Mouse (Mus musculus) fibroblast of lung, adult 2 months (primary cell): ENCODE measurements around the gene Btg2.

Experiments used
- DNase-seq: peaks from one replicate; pipeline ENCODE4 v3.0.0-alpha.2; 2011; ENCODE audit warnings: low read depth

Gene Btg2

DNA sequence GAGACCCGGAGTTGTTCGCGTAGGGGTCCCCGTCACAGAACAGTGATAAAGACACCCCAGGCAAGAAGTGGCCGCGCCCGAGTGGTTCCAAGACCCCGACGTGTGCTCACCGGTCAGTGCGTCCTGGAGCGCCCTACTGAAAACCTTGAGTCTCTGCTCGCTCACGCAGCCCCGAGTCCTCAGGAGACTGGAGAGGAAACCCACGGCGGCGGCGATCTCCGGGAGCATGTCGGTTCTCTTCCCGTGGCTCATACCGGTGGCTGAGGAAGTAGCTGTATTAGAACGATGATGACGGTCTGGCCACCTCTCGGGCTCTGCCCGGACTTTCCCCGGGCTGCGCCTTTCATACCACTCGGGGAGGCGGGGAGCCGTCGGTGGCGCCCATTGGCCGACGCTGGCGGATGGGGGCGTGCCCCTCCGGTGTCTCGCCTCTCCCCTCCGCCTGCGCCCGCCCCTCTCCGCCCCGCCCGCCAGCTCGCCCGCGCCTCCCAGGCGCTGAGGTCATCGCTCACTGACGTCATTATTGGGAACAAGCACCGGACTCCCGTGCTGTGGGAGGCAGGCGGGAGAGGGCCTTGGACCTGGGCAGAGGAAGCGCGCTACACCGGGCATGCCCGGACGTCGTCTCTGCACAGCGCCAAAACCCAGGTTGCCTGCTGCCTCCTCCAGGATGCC is at the start of gene Btg2:
Btg2 (minus strand) TSS at position 319 of the 675 bp plus-strand sequence.
- peak; percentile 91 for DNase-seq

DNA sequence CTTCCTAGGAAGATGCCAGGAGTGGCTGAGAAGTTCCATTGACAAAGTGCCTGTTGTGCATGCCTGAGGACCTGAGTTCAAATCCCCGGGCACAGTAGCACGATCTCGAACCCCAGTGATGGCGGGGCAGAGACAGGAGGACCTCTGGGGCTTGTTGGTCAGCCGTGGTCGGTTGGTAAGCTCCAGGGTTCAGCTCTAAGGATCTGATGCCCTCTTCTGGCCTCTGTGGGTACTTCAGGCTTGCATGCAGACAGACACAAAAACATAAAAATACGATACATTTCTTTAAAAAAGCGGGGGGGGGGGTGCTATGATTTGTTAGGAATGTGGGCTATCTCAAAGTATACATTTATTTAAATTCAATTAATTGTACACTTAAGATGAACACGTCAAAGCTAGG is 43.3 kb upstream of the Btg2 start:
- no peak for DNase-seq

DNA sequence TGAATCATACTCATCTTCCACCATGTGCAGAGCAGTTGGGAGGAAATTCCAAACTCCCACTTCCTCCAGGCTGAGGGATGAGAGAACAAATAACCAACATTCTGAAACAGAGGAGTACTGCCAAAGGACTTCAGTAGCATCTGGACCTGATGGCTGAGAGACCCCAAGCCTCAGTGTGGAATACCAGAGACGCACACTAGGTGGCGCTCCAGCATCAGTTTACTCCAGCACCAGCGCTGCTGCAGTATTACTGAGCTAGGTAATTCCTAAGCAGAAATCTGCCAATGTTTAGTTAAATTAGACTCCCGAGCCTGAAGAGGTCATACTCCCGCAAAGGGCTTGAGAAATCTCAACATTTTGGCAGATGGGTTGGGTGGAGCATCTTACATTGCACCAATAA is 41.3 kb upstream of the Btg2 start:
- peak; percentile 60 for DNase-seq

DNA sequence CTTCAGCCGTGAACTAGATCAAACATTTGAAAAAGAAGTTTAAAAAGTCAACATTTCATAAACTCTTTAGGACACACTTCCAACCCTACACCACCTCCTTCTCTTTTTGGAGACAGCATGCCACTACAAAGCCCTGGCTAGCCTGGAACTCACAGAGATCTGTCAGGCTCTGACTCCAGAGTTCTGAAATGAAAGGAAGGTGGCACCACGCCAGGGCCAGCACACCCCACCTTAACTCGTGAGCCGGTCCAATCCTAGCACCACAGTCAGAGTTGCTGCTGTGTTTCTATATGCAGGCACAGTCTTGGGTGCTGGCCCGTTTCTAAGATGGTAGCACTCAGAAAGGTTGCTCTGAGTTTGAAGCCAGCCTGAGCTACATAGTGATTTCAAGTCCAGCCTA is 38.2 kb upstream of the Btg2 start:
- DNase-seq = no peak

DNA sequence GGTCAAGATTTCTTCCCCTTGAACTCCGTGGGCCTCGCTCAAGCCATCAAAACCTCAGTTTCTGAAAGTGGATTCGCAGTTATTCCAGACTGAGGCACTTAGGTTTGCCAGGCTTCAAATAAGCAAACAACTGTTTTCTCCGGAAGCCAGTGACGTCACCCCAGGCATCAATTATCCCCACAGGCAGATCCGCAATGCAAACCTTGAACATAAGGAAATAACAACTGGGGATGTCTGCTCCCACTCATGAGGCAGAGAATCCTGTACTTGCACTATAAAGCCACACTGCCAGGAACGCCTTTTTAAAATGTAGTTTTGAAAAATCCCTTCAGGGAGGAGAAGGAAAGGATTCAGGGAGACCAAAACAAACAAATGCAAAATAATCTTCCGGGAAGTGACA is 36.5 kb upstream of the Btg2 start:
- DNase-seq = no peak

DNA sequence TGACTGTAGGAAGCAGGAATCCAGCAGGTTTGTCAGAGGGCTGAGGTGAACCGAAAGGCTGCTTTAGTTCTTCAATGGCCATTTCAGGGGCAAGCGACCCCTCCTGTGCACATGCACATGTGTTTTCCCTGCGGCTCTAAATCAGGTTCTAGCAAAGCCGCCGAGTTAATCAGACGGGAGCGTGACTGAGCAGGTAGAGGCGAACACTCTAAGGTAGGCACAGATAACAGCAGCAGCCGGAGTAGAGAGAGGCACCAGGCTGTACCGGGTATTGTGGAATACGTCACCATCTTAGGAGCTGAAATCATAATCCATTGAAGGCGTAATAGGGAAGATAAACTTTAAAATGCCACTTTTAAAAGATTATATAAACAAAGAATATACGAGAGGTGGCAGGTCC is 35.8 kb upstream of the Btg2 start:
- DNase-seq = no peak

DNA sequence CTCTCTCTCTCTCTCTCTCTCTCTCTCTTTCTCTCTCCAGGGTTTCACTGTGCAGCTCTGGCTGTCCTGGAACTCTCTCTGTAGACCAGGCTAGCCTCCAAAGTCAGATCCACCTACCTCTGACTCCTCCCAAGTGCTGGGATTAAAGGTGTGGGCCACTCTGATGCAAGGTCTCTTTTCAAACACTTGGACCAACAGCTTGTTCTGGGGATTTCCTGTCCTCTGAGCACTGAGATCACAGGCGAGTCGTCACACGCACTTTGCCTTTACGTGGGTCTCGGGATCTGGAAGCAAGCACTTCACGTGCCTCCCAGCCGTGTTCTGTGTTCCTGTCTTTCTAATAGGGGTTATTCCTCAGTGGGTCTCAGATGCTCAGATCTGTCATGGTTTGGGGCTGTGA is 35.1 kb upstream of the Btg2 start:
- DNase-seq = no peak

DNA sequence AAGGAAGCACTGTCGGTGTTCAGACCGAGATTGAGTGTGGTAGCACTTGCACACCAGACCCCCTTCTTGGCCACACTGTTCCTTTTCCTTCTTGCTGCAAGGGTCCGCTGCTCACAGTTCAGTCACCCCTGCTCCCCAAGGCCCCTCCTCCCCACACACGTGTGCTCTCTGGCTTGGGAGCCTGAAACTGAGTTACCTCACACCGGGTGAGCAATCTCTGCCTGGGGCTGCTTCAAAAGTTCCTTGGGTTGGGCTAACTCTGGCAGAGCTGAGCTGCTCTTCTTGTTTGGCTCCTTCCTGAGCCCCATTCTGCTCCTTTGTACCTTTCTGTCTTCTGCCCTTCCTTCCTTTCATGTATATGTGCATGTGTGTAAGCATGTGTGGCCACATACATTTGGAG is 34.6 kb upstream of the Btg2 start:
- no peak for DNase-seq

DNA sequence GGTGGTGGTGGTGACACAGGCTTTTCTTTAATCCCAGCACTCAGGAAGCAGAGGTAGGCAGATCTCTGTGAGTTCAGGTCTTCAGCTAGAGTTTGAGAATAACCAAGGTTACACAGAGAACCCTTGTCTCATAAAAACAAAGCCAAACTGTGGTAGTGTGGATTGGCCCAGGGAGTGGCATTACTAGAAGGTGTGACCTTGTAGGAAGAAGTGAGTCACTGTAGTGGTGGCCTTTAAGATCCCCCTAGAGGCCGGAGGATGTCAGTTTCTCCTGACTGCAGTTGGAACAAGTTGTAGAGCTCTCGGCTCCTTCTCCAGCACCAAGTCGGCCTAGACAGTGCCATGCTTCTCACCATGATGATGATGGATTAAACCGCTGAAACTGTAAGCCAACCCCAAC is 32.1 kb upstream of the Btg2 start, which contains the start of gene Chit1:
Chit1 (plus strand) TSS at position 264 of the 400 bp plus-strand sequence.
- DNase-seq = no peak

DNA sequence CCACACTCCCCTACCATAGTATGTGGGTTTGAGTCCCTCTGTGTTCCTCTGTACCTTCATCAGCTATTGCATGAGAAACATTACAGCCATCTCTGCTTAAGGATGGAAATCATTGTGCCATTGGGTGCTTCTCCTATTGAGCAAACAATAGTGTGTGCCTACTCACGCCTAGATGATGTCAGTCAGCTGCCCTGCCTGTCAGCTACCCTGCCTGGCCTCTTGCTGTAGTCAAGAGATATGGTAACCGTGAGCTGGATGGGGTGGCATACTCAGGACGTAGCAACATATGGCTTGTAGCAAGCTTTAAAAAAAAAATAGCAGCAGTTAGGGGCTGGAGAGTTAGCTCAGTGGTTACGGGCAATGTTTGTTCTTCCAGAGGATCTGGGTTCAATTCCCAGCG is 31.5 kb upstream of the Btg2 start:
- no peak for DNase-seq

DNA sequence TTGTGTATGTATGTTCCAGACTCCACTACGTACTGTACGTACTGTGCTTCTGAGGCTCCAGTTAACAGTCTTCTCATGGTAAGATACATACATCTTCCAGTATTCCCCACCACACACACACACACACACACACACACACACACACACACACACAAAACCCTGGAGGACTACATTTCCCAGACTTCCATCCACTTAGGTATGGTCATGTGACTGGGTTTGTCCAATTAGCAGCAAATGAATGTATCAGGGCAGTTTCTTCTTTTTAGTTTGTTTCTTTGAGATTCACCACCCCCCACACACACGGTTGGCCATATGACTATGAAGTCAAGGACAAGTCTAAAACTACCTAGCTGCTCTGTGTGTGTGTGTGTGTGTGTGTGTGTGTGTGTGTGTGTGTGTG is 31.1 kb upstream of the Btg2 start:
- DNase-seq = no peak

DNA sequence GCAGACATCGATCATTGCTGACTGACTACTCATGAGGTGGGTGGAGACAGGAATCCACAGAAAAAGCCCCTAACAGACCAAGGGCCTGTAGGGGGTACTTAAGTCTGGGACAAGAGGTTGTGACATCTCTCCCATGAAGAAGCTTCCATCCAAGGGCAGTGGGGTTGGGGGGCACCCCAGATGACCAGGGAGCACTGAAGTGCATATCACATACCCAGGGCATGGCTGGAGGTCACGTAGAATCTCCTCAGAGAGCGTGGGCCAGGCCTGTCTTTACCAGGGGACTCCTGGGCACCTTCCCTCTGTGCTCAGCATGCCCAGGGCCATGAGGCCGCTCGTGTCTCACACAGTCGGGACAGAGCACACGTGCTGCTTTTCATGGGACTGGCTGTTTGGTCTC is 28.9 kb upstream of the Btg2 start:
- no peak for DNase-seq

DNA sequence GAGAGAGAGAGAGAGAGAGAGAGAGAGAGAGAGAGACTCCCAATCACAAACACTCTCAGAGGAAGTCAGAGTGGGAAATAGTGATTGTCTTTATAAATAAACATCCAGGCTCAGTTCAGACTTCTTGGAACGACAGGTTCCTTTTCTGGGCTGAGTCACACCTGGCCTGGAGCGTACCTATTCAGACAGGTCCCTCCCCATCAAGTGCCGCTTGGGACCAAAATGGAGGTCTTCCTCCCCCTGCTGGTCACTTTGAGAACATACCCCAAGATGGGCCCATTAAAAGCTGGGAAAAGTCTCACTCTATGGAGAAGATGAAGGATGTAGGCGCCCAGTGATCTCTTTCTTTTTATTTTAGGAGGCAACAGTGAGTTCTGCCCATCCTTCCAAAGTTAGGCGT is 27.8 kb upstream of the Btg2 start:
- DNase-seq = no peak

DNA sequence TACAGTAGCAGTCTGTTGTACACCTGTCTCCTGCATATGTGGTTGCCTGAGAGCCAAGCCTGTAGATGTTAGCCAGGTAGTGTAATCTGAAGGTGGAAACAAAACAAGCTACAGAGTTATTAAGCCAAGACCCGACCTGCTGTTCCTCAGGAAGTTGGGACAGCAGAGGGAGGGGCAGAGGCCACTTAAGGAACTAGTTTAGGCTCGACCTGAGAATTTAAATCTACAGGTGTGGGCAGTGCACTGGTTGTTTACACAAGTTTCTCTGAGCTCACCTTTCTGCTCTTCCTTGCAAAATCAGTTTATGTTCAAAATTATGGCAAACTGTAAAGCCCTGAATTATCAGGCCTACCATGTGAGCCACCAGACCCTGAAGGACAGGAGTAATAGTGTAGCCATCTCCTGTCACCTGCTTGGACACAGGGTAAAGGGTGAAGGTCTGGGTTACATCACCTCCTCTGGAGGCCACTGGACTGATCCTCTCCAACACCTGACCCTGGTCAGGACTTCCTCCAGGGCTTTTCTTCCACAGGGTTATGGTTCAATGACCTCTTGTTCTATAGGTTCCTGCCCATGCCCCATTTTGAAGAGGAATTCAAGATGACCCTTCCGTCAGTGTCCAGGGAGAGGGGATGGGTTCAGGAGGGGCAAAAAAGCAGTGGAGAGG is 27.0 kb upstream of the Btg2 start:
- no peak for DNase-seq

DNA sequence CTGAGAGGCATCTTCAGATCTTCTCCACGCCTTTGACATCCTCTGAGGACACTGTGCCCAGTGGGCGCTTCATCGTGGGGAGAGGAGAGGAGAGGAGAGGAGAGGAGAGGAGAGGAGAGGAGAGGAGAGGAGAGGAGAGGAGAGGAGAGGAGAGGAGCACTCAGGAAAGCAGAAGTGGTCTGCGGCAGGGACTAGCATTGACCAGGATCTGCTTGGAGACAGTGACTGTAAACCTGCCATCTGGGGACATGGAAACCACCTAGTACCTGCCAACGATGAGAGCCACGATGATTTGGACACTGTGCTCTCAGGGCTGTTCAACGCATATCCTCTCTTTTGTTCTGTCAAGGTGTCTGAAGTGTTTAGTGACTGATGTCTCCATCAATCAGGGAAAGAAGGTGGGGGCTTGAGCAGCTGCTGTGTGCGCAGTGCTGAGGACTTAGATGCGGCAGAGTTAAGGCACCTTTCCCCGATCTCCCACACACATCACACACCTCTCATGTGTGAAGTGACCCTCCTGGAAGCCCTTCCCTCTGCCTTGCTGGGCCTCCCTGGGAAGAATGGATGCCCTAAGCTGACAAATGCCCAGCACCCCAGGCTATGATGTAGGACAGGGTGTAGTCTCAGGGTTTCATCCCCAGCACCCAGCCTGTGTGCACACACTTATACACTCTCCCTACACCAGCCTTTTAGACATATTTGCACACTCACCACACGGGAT is 26.3 kb upstream of the Btg2 start:
- no peak for DNase-seq

DNA sequence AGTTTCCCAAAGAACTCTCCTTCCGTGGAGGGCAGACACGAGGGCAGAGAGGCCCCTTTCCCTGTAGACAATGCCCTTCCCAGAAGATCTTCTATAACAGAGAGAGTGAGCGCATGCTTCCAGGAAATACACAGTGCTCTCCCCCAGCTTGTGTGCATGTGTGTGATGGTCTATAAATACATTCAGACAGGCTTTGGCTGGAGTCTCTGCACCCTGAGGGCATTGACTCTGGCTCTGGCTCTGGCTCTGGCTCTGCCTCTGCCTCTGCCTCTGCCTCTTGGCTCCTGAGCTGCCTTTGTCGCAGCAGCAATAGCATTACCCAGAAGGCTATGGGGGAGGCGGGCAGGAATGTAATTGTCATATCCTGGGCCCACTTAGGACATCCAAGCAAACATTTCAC is 24.9 kb upstream of the Btg2 start:
- no peak for DNase-seq

DNA sequence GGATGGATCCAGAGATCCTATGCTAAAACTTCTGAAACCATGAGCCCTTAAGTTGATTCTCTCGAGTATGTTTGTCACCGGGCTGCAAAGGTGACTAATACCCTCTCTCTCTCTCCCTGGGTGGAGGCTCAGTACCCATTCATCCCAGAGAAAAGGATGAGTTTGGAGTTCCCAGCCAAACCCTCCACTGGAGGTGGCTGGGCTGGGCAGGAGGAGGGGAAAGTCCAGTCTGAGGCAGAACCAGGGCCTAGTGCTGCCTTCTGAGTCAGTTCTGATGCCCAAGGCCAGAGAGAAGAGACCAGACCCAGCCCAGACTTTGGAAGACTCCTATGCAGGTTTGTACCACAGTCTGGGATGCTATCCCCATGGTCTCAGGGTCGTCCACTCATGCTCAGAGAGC is 22.7 kb upstream of the Btg2 start:
- no peak for DNase-seq

DNA sequence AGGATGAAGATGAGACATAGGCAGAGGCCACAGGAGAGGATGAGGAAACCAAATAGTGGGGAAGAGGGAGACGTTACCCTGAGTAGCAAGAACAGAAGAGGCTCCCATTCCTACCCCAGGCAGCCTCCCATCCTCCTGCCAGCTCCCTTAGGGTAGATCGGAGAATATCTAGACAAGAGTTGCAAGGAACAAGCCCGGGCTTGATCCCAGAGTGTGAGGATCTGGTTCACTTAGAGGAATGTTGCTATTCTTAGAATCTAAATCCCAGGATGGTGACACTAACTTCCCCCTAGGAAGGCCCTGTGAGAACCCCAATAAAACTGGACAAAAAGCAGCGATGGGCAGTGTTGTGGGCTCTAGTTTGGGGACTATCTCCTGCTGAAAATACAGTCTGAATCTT is 22.0 kb upstream of the Btg2 start:
- DNase-seq = no peak

DNA sequence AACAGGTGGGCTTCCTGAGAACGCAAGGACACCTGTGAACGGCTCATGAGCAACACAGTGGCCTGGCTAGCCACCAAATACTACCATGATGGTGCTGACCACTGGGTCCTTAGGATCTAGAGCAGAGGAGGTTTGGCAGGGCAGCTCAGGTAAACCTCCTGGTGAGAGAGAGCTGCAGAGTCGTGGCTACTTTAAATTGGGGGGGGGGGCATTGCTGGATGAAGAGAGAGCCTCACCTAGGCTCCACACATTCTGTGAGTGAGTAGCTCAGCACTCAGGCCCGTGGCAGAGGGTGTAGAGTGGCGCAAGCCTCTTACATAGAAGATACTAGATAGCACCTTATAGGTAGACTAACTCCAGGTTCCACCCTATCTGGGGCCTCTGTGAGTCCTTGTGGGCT is 21.5 kb upstream of the Btg2 start:
- no peak for DNase-seq

DNA sequence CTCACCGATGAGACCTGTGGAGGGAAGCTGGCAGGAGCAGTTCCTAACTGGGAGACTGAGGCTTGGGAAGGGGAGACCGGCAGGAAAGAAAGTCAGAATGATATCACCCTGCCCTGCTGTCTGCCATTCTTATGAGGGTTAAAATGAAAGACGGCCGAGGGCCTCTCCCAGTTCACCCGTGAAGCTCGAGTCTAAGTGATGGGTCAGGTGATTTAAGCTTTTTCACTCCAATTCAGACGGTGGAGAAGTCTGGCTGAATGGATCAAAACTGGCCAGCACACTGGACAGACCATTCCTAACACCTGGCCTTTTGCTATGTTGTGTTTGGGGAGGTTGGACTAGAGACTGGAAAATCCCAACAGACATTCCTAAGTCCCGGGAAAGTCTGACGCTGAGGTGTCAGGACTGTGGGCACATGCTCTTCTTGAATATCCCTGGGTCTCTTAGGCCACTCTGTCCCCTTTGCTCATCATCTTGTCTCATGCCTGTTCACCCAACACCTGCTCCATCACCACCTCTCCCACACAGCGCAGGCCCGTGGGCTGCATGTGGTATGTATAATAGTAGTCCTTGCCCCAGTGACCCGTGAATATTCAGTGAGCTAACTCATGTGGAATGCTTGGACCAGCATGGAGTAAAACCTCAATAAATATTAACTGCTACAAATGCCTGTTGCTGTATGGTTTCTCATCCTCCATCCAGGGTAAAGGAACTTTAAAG is 20.8 kb upstream of the Btg2 start:
- DNase-seq = no peak

DNA sequence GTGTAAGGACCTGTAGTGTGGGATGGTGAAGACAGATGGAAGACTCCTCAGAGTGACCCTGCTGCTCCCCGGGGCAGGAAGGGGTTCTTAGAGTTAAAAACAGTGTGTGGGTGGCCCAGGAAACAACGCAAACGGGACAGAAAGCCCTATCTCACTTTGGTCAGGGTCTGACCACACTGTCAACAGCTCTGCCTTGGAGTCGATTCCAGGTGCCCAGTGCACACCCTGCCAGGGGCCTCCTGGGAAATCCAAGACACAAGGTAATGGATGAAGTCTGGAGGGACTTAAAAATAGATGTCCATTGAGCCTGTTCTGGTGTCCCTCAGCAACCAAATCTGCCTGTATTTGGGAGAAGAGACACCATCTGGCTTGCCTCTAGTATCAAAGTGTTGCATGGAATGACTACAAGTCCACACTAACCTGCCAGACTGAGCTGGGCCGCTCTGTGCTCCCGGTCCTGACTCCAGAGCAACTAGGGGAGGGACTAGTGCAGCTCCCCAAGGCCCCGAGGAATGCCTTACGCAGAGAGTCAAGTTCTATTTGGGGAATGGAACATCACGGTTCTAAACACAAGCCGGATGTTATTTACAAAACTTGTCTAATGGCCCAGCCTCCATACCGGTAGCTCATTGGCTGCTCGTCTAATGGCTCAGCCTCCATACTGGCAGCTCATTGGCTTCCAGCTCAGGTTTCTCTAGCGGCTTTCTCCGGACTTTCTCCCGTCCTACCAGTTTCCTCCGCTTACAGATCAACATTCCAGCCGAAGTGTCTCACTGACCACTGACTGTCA is 20.0 kb upstream of the Btg2 start:
- peak; percentile 91 for DNase-seq
